In genomic region chr19:35126594-35127051, GRCm38 (mm10) we compare ENCODE assay signal across 17 mouse cellular contexts.
DNase-seq lines count a peak whose midpoint lies in the region; ATAC-seq and TF ChIP-seq lines count a peak whose summit lies in the region.
"Had no signal": no experiment of that assay in that cellular context is flagged by ENCODE, and none has a peak within 500 bp of the region (broad histone marks: within the 10 kb centered on the region; RNA-seq: fewer than 3 reads in every experiment).

No protein-coding gene starts in this region.

- no peaks in the 10 kb centered on the region for H3K36me3 ChIP-seq in liver, embryonic 15.5 days (replicated peaks)
- no peaks in the 10 kb centered on the region for H3K36me3 ChIP-seq in liver, embryonic 12.5 days
- H3K36me3 ChIP-seq in myocyte (ENCODE audit: control insufficient read depth, insufficient read depth), result no peaks in the 10 kb centered on the region
- H3K36me3 ChIP-seq in forebrain, embryonic 14.5 days (ENCODE audit: control insufficient read depth, insufficient read depth, low read length), result no peaks in the 10 kb centered on the region
- H3K36me3 ChIP-seq: embryonic facial prominence, embryonic 13.5 days; forebrain, embryonic 12.5 days; heart, embryonic 12.5 days; midbrain, embryonic 10.5 days had no signal

- 43% methylated on average over 12 of the region's 12 CpGs for WGBS in liver, embryonic 15.5 days (ENCODE audit: insufficient replicate concordance)
- 66% methylated on average over 12 of the region's 12 CpGs for WGBS in liver, embryonic 12.5 days (ENCODE audit: insufficient replicate concordance)
- WGBS in forebrain, embryonic 14.5 days, result 89% methylated on average over 12 of the region's 12 CpGs

- H3K4me3 ChIP-seq in liver, embryonic 15.5 days (replicated peaks), result no peak overlapping the region
- H3K4me3 ChIP-seq in liver, embryonic 12.5 days, result no peak overlapping the region
- H3K4me3 ChIP-seq in embryonic fibroblast, embryonic 13.5 days (ENCODE audit: insufficient read depth, low read length), result no peak overlapping the region
- peak overlapping the region; percentile 21 for H3K4me3 ChIP-seq in myocyte
- H3K4me3 ChIP-seq in forebrain, embryonic 14.5 days (ENCODE audit: low read depth, low read length), result no peak overlapping the region
- H3K4me3 ChIP-seq: embryonic facial prominence, embryonic 13.5 days; forebrain, embryonic 12.5 days; heart, embryonic 12.5 days; midbrain, embryonic 10.5 days had no signal

- H3K9me3 ChIP-seq in liver, embryonic 15.5 days (replicated peaks), result no peaks in the 10 kb centered on the region
- no peaks in the 10 kb centered on the region for H3K9me3 ChIP-seq in liver, embryonic 12.5 days (replicated peaks)
- H3K9me3 ChIP-seq in forebrain, embryonic 14.5 days (replicated peaks; ENCODE audit: control insufficient read depth, low read length), result no peaks in the 10 kb centered on the region
- H3K9me3 ChIP-seq: embryonic facial prominence, embryonic 13.5 days; forebrain, embryonic 12.5 days; heart, embryonic 12.5 days; midbrain, embryonic 10.5 days had no signal

- H3K9ac ChIP-seq in liver, embryonic 15.5 days, result no peak overlapping the region
- H3K9ac ChIP-seq in liver, embryonic 12.5 days, result no peak overlapping the region
- no peak overlapping the region for H3K9ac ChIP-seq in forebrain, embryonic 14.5 days (ENCODE audit: low read length)
- H3K9ac ChIP-seq: embryonic facial prominence, embryonic 13.5 days; forebrain, embryonic 12.5 days; heart, embryonic 12.5 days; lung, embryonic 14.5 days had no signal

- H3ac ChIP-seq in myocyte (ENCODE audit: control insufficient read depth, insufficient read length), result no peak overlapping the region

- no peak for TF ChIP-seq CTCF in embryonic fibroblast, embryonic 13.5 days (IDR thresholded peaks at IDR 0.05; ENCODE audit: borderline replicate concordance, insufficient read depth, low read length)

- DNase-seq in urinary bladder, postnatal 36 days (ENCODE audit: low spot score in 2 of 2), result no peak
- no peak for DNase-seq in gastrocnemius, adult 18-20 months (ENCODE audit: low spot score)
- DNase-seq in forebrain, embryonic 14.5 days (ENCODE audit: low spot score), result no peak
- DNase-seq: cerebellum, postnatal 25 days; heart, postnatal 4 days; kidney, postnatal 25 days; lung, embryonic 14.5 days; thymus, postnatal 14 days had no signal

- H3K79me2 ChIP-seq in myocyte (ENCODE audit: control insufficient read depth, insufficient read depth), result no peaks in the 10 kb centered on the region

- H3K27me3 ChIP-seq in liver, embryonic 15.5 days, result no peaks in the 10 kb centered on the region
- H3K27me3 ChIP-seq in liver, embryonic 12.5 days (replicated peaks), result no peaks in the 10 kb centered on the region
- no peaks in the 10 kb centered on the region for H3K27me3 ChIP-seq in myocyte (ENCODE audit: control insufficient read depth, insufficient read depth, insufficient read length)
- no peaks in the 10 kb centered on the region for H3K27me3 ChIP-seq in forebrain, embryonic 14.5 days (replicated peaks; ENCODE audit: control insufficient read depth, insufficient read depth, low read length)
- H3K27me3 ChIP-seq: embryonic facial prominence, embryonic 13.5 days; forebrain, embryonic 12.5 days; heart, embryonic 12.5 days had no signal

- peak overlapping the region; percentile 17 for H3K4me2 ChIP-seq in liver, embryonic 15.5 days
- no peak overlapping the region for H3K4me2 ChIP-seq in liver, embryonic 12.5 days
- peak overlapping the region; percentile 85 for H3K4me2 ChIP-seq in myocyte (ENCODE audit: low read depth)
- H3K4me2 ChIP-seq in forebrain, embryonic 14.5 days (ENCODE audit: low read length), result no peak overlapping the region
- H3K4me2 ChIP-seq: embryonic facial prominence, embryonic 13.5 days; forebrain, embryonic 12.5 days; heart, embryonic 12.5 days; lung, embryonic 14.5 days had no signal

- no peak for ATAC-seq in liver, embryonic 15.5 days (ENCODE audit: insufficient read depth)
- ATAC-seq in liver, embryonic 12.5 days, result no peak
- peak; percentile 74 for ATAC-seq in CD4-positive, CD25-positive, alpha-beta regulatory T cell, adult 4 months
- ATAC-seq in forebrain, embryonic 14.5 days, result no peak

- TF ChIP-seq POLR2A in embryonic fibroblast, embryonic 13.5 days (IDR thresholded peaks at IDR 0.05; ENCODE audit: low read depth, low read length), result no peak
- no peak for TF ChIP-seq POLR2A in myocyte (IDR thresholded peaks at IDR 0.05; ENCODE audit: insufficient read length, low read depth)

- H3K27ac ChIP-seq in liver, embryonic 15.5 days (replicated peaks), result no peak overlapping the region
- H3K27ac ChIP-seq in liver, embryonic 12.5 days, result no peak overlapping the region
- H3K27ac ChIP-seq in embryonic fibroblast, embryonic 13.5 days (ENCODE audit: insufficient read depth, low read length), result peak overlapping the region; percentile 40; the same call in 1 of the 2 replicates
- no peak overlapping the region for H3K27ac ChIP-seq in forebrain, embryonic 14.5 days (ENCODE audit: low read depth, low read length)
- H3K27ac ChIP-seq: embryonic facial prominence, embryonic 13.5 days; forebrain, embryonic 12.5 days; midbrain, embryonic 10.5 days had no signal

- H3K4me1 ChIP-seq in liver, embryonic 15.5 days (replicated peaks), result no peaks in the 10 kb centered on the region
- H3K4me1 ChIP-seq in liver, embryonic 12.5 days, result no peaks in the 10 kb centered on the region
- no peaks in the 10 kb centered on the region; the same call in 1 of the 2 replicates for H3K4me1 ChIP-seq in embryonic fibroblast, embryonic 13.5 days (ENCODE audit: control insufficient read depth, insufficient read depth, low read length)
- no peaks in the 10 kb centered on the region for H3K4me1 ChIP-seq in forebrain, embryonic 14.5 days (ENCODE audit: control insufficient read depth, insufficient read depth, low read length)
- H3K4me1 ChIP-seq: embryonic facial prominence, embryonic 13.5 days; forebrain, embryonic 12.5 days; heart, embryonic 12.5 days; midbrain, embryonic 10.5 days had no signal

TF ChIP-seq in myocyte, 11 proteins besides CTCF, POLR2A, EP300 and RAD21:
- TF ChIP-seq MYOG (IDR thresholded peaks at IDR 0.05; ENCODE audit: control insufficient read depth in 1 of 3, insufficient read depth in 1 of 3, insufficient read length in 2 of 3, low read depth in 2 of 3) (no peak), E2F4 (IDR thresholded peaks at IDR 0.05; ENCODE audit: insufficient read depth) (no peak)

Comparison
In these comparisons a context has a peak if more than half of its experiments do, and no peak if none do; other contexts are left out.
1. H3K4me2 ChIP-seq: peak in liver, embryonic 15.5 days (single experiment) and myocyte (single experiment); none in liver, embryonic 12.5 days (single experiment) and forebrain, embryonic 14.5 days (single experiment).